Mouse (Mus musculus) kidney, postnatal 25 days (tissue): ENCODE data around the gene Acer2.

Experiments
- DNase-seq, 2 experiments: peaks; one replicate each; pipeline ENCODE4 v3.0.0; 2021; ENCODE audit warnings: mixed read lengths in 2 of 2

Gene Acer2

DNA sequence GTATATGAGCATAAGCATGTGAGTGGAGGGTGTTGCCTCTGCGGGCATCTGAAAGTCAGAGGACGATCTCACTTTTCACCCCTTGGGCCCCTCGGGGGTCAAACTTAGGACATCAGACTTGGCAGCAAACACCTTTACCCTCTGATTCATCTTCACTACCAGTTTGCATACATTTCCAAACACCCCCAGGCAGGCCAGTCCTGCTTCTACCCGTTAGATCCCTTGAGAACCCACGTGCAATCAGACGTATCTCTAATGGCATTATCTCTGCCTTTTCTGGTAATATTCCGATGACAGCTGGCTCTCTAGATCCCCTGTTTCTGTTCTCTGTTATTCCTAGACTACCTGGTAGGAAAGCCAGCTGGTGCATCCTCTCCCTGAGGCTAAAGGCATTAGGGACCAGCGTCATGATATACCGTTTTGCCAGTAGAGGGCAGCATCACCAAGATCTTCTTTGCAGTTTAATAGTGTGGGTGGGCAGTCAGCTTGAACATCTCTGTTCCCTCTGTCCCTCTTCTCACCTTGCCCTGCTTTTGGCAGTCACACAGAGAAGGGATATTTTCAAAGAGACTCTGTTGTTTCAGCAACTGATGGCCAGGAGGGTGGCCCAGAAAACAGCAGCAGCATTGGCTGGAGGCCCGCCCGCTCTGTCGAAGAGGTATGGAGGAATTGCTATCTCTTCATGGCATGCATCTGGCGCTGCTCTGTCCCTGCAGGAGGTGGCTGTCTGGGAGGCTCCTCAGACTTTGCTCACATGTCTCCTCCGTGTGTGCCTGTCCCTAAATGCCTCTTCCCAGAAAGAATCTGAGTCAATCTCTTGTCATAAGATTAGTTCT is 83.6 kb downstream of the Acer2 start:
- DNase-seq: peak; percentile 39 to 46

DNA sequence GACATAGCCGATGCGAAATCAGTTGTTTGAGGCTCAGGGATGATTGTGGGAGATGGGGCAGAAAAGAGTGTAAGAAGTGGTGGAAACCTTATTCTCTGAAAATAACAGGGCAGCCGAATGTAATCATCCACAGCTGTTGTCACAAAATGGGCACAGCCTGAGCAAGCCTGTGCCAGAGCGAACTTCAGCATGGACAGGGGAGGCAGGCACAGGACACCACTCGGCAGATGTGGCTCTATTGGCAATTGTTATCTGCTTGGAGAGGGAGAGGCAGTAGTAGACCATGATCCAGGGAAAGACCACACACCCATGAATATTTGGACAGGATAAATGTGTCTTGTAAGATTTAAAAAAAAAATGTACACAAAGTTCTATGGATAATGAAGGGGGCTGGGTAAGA is 103.1 kb downstream of the Acer2 start:
- no peak for DNase-seq
